In genomic region chr1:109982064-109982808, GRCm38 (mm10) we compare ENCODE assay signal across 7 mouse cellular contexts. TPM values are rescaled to one million over a fixed set of nuclear protein-coding genes. Genes with fewer than 3 reads are reported as not detected.
A peak's percentile ranks its signal among the peaks of the same experiment; 100 is the strongest.
DNase-seq lines count a peak whose midpoint lies in the region; ATAC-seq lines count a peak whose summit lies in the region.

Gene Cdh7, plus strand, starts transcription at chr1:109982431.

- peaks cover 37% of the 10 kb centered on the region for H3K4me1 ChIP-seq in forebrain, embryonic 10.5 days
- peaks cover 4% of the 10 kb centered on the region; the same call in 1 of the 2 replicates for H3K4me1 ChIP-seq in midbrain, embryonic 11.5 days (ENCODE audit: control insufficient read depth, insufficient read depth, low read length)

- peak; percentile 95 for ATAC-seq in midbrain, embryonic 11.5 days (ENCODE audit: low FRiP score)

- peak; percentile 79 for DNase-seq in ES-CJ7 (ENCODE audit: low read depth, low spot score)
- DNase-seq in ZHBTc4 (ENCODE audit: low read depth, low spot score), result peak; percentile 81
- peak; percentile 70 for DNase-seq in forebrain, embryonic 10.5 days (ENCODE audit: extremely low spot score, low spot score)
- peak; percentile 28 for DNase-seq in layer of hippocampus, adult 9-11 months
- DNase-seq in midbrain, embryonic 11.5 days (ENCODE audit: low spot score, missing footprints), result peak; percentile 96
- peak; percentile 6 for DNase-seq in testis, postnatal 14 days (ENCODE audit: low spot score)
- DNase-seq in lung, adult 18-20 months, result no peak

- H3K9ac ChIP-seq in midbrain, embryonic 11.5 days (ENCODE audit: low read length), result peak within 1 kb of the TSS; percentile 66

- H3K4me2 ChIP-seq in midbrain, embryonic 11.5 days, result peak within 1 kb of the TSS; percentile 92

- H3K4me3 ChIP-seq in forebrain, embryonic 10.5 days, result peak within 1 kb of the TSS; percentile 70
- H3K4me3 ChIP-seq in midbrain, embryonic 11.5 days (ENCODE audit: low read depth, low read length), result peak within 1 kb of the TSS; percentile 58

- H3K36me3 ChIP-seq in forebrain, embryonic 10.5 days (replicated peaks), result no peaks in the 10 kb centered on the region
- no peaks in the 10 kb centered on the region for H3K36me3 ChIP-seq in midbrain, embryonic 11.5 days (ENCODE audit: control insufficient read depth, insufficient read depth, low read length)

- under 1% methylated on average over 35 of the region's 35 CpGs for WGBS in forebrain, embryonic 10.5 days
- WGBS in midbrain, embryonic 11.5 days, result under 1% methylated on average over 34 of the region's 35 CpGs

- H3K9me3 ChIP-seq in forebrain, embryonic 10.5 days, result no peaks in the 10 kb centered on the region
- no peaks in the 10 kb centered on the region for H3K9me3 ChIP-seq in midbrain, embryonic 11.5 days (ENCODE audit: control insufficient read depth, low read length)

- H3K27me3 ChIP-seq in forebrain, embryonic 10.5 days (ENCODE audit: poor library complexity, severe bottlenecking), result peaks cover 11% of the 10 kb centered on the region
- no peaks in the 10 kb centered on the region for H3K27me3 ChIP-seq in midbrain, embryonic 11.5 days (ENCODE audit: control insufficient read depth, insufficient read depth, low read length)

- peak within 1 kb of the TSS; percentile 86 for H3K27ac ChIP-seq in forebrain, embryonic 10.5 days
- no peak within 1 kb of the TSS for H3K27ac ChIP-seq in midbrain, embryonic 11.5 days (ENCODE audit: low read depth, low read length)

RNA-seq across cellular contexts. Expression of gene Cdh7, which starts in this region (rescaled TPM):
- polyA plus RNA-seq in forebrain, embryonic 10.5 days (2016; fragmentation: Nextera tagmentation; extraction: Ambion mirVana), result 3.3 and 6.4 TPM in 2 replicates
- 4.6 TPM in 2 replicates for polyA plus RNA-seq in midbrain, embryonic 11.5 days (2014; fragmentation: Nextera tagmentation; extraction: Ambion mirVana)

Comparison
In these comparisons a context has a peak if more than half of its experiments do, and no peak if none do; other contexts are left out.
1. DNase-seq: peak in ES-CJ7 (single experiment), ZHBTc4 (single experiment), forebrain, embryonic 10.5 days (single experiment), layer of hippocampus, adult 9-11 months (single experiment), midbrain, embryonic 11.5 days (single experiment) and testis, postnatal 14 days (single experiment); none in lung, adult 18-20 months (0 of 2).